Mouse (Mus musculus) liver, embryonic 15.5 days (tissue): ENCODE results near the gene Nfkb2. TPM values are rescaled to one million over a fixed set of nuclear protein-coding genes. Genes with fewer than 3 reads are reported as not detected.
A peak's percentile ranks its signal among the peaks of the same experiment; 100 is the strongest.

Source experiments
- ATAC-seq: fragments of 200-750 bp; cut with Nextera tagmentation; 2 replicates; pipeline ENCODE4 v1.8.0; 2017; ENCODE audit warnings: moderate number of reproducible peaks, mild to moderate bottlenecking, moderate library complexity; ENCODE audit not compliant: insufficient read depth
- H3K27ac ChIP-seq: fragments of 300-500 bp; sonication (generic); replicated peaks from 2 replicates; pipeline ENCODE4 v1.5.1; 2015; ENCODE audit warnings: mild to moderate bottlenecking, inconsistent platforms
- H3K27me3 ChIP-seq: fragments of 300-500 bp; sonication (generic); 2 replicates; pipeline ENCODE4 v1.6.1; 2015; ENCODE audit warnings: mild to moderate bottlenecking, inconsistent platforms
- H3K36me3 ChIP-seq: fragments of 300-500 bp; sonication (generic); replicated peaks from 2 replicates; pipeline ENCODE4 v1.6.1; 2015; ENCODE audit warnings: moderate library complexity, mild to moderate bottlenecking, inconsistent platforms
- H3K4me1 ChIP-seq: fragments of 300-500 bp; sonication (generic); replicated peaks from 2 replicates; pipeline ENCODE4 v1.6.1; 2015; ENCODE audit warnings: inconsistent platforms
- H3K4me2 ChIP-seq: fragments of 300-500 bp; sonication (generic); 2 replicates; pipeline ENCODE4 v1.6.1; 2015; ENCODE audit warnings: moderate library complexity, mild to moderate bottlenecking, inconsistent platforms
- H3K4me3 ChIP-seq: fragments of 300-500 bp; sonication (generic); replicated peaks from 2 replicates; pipeline ENCODE4 v1.5.1; 2015; ENCODE audit warnings: mild to moderate bottlenecking, inconsistent platforms
- H3K9ac ChIP-seq: fragments of 300-500 bp; sonication (generic); 2 replicates; pipeline ENCODE4 v1.6.1; 2015; ENCODE audit warnings: moderate library complexity, mild to moderate bottlenecking, inconsistent platforms
- H3K9me3 ChIP-seq: fragments of 300-500 bp; sonication (generic); replicated peaks from 2 replicates; pipeline ENCODE4 v1.6.1; 2016; ENCODE audit warnings: inconsistent platforms
- WGBS: fragments of 180-500 bp; shearing (Covaris S2); methylation state at CpG from one replicate; pipeline ENCODE4 v1.1.7; 2015; ENCODE audit warnings: mixed read lengths; ENCODE audit not compliant: insufficient replicate concordance; 5-methylcytosine and 5-hydroxymethylcytosine counted together
- polyA plus RNA-seq: library from polyadenylated mRNA; unstranded; fragments of >200 nt; fragmentation: Nextera tagmentation; extraction: Ambion mirVana; gene quantifications from 2 replicates; pipeline ENCODE4 v1.2.1, GENCODE M21; 2015

Nfkb2 gene
- polyA plus RNA-seq, 1 experiment from 2014 or later, result 4.2 TPM

DNA sequence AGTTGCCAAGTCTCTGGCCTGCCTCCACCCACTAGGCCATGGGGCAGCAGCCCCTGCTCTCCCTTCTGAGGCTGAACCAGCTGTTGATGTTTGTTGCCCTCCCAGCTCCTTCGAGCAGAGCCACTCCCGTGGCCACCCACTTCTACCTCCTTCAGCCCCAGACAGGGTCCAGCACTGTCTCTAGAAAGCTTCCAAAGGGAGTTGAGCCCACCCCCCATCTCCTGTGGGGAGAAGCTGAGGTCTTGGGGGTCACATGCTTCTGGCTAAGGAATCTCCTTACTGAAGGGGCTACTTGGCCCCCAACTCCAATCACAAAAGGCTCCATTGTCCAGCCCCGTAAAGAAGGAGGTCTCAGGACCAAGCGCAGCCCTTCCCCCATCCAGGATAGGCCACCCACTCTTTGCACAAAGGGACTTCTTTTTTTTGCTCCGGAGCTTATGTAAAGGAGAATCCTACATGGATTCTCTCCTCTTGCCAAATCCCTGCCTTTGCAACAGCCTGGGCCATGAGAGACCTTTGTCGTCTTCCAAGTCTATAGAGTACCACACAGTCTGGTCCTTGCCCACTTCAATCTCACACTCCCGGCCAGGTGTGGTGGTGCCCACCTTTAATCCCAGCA is 28.7 kb downstream of the Nfkb2 start:
- Histone ChIP-seq H3K27me3 (peaks cover 10% of the 10 kb centered on the region; the same call in 1 of the 2 replicates), H3K4me3 (no peak overlapping the region), H3K9me3 (no peaks in the 10 kb centered on the region), H3K36me3 (peaks cover 20% of the 10 kb centered on the region), H3K9ac (no peak overlapping the region), H3K4me1 (peaks cover 40% of the 10 kb centered on the region), H3K27ac (no peak overlapping the region), H3K4me2 (no peak overlapping the region)
- 74% methylated on average over 7 of the region's 7 CpGs for WGBS
- no peak for ATAC-seq

DNA sequence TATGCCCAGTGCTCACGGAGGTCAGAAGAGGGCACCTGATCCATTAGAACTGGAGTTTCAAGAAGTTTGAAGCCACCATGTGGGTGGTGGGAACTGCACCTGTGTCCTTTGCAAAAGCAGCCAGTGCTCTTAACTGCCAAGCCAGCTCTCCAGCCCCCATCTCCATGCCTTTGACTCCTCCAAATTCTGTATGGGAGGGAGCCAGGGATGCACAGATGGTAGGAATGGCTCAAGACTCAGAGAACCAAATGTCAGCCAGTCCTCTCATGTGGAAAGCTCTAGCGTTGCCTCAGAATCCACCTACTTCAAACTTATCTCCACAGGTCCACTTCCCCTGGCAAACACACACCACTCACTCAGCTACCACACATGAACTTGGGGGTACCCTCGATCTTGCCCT is 29.8 kb downstream of the Nfkb2 start:
- H3K27ac ChIP-seq, result no peak overlapping the region
- no peak overlapping the region for H3K4me3 ChIP-seq
- WGBS, result 70% methylated on average over 3 of the region's 3 CpGs
- H3K9ac ChIP-seq, result no peak overlapping the region
- H3K9me3 ChIP-seq, result no peaks in the 10 kb centered on the region
- no peak for ATAC-seq
- H3K4me2 ChIP-seq, result no peak overlapping the region
- H3K4me1 ChIP-seq, result peaks cover 40% of the 10 kb centered on the region
- H3K36me3 ChIP-seq, result peaks cover 20% of the 10 kb centered on the region
- H3K27me3 ChIP-seq, result peaks cover 6% of the 10 kb centered on the region; the same call in 1 of the 2 replicates

DNA sequence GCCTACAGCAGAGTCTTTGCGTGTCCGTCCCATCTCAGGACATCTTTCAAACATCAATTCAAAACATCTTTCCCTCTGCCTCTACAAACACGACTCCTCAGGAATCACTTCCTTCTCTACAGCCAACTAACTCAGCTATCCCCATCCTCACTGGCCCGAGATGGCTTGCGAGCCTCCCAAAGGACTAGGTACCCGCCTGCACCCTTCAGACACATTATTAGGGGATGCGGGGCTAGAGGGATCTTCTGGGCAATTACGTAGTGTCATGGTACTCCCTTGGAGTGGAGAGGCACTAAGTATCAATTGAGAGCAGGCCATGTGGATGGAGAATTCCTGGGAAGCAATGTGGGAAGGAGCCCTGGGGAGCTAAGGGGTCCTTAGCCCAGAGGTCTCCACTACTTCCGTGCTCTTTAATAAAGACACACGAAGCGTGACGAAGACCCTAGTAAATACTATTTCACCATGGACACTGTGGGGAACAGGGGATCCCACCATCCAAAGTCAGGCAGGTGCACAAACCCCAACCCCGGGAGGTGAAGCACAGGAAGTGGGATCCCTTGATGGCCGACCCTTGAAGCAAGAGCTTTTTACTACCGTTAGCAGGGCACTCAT is 33.7 kb downstream of the Nfkb2 start:
- Histone ChIP-seq H3K9ac (peak overlapping the region; percentile 70), H3K4me2 (peak overlapping the region; percentile 91), H3K36me3 (no peaks in the 10 kb centered on the region), H3K4me3 (peak overlapping the region; percentile 75), H3K9me3 (no peaks in the 10 kb centered on the region), H3K4me1 (peaks cover 50% of the 10 kb centered on the region), H3K27me3 (no peaks in the 10 kb centered on the region), H3K27ac (peak overlapping the region; percentile 76)
- 34% methylated on average over 15 of the region's 15 CpGs for WGBS
- ATAC-seq, result no peak

DNA sequence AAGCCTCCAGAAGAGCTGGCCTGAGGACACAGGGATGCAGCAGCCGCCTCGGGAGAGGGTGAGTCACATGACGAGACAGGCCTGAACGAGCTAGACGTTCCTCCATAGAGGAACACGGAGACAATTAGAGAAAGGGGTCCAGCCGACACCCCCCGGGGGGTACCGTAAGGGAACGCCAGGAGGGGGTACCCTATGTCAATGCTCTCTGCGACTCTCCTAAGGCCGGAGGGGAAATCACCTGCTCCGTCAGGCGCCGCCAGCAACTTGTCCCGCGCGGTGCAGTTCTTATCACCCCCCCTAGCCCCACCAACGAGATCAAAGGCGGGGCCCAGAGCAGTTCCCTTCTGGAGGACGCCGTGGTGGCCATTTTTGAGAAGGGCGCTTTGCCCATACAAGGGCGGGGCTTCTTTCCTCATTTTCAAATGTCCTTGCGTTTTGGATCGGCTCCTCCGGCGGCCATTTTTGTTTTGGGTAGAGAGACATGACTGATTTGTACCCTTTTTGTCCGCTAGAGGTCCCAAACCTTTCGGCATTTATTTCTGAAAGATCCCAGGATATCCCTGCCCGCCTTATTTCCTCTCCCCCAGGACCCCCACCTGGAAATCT is 34.3 kb downstream of the Nfkb2 start, which contains the start of gene Cuedc2:
Cuedc2 (minus strand) TSS at position 372 of the 606 bp plus-strand sequence.
- peak; percentile 82 for ATAC-seq
- Histone ChIP-seq H3K27ac (peak within 1 kb of the TSS; percentile 86), H3K36me3 (no peaks in the 10 kb centered on the region), H3K4me3 (peak within 1 kb of the TSS; percentile 75), H3K9ac (peak within 1 kb of the TSS; percentile 70), H3K9me3 (no peaks in the 10 kb centered on the region), H3K27me3 (no peaks in the 10 kb centered on the region; the same call in 1 of the 2 replicates), H3K4me2 (peak within 1 kb of the TSS; percentile 91), H3K4me1 (peaks cover 55% of the 10 kb centered on the region)
- under 1% methylated on average over 31 of the region's 31 CpGs for WGBS

DNA sequence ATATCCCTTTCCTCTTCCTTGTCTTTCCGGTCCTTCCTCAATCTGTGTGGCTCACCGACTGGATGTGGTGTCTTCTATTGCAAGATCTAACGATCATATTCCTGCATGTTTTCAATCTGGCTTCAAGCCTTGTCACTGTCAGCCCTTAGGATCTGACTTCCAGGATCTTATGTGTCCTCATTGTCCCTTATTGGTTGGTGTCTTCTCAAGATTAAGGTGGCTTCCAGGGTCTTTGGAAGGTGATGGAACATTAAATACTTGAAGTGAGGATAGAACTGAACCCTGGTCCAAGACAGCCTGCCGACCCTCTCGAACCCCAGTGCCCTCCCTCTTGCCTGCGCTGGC is 34.8 kb downstream of the Nfkb2 start:
- Histone ChIP-seq H3K9me3 (no peaks in the 10 kb centered on the region), H3K27ac (peak overlapping the region; percentile 86), H3K4me3 (peak overlapping the region; percentile 75), H3K4me1 (peaks cover 60% of the 10 kb centered on the region), H3K27me3 (peaks cover 4% of the 10 kb centered on the region; the same call in 1 of the 2 replicates), H3K9ac (peak overlapping the region; percentile 36), H3K36me3 (no peaks in the 10 kb centered on the region), H3K4me2 (peak overlapping the region; percentile 91)
- WGBS, result 14% methylated on average over 6 of the region's 6 CpGs
- ATAC-seq, result peak; percentile 22

DNA sequence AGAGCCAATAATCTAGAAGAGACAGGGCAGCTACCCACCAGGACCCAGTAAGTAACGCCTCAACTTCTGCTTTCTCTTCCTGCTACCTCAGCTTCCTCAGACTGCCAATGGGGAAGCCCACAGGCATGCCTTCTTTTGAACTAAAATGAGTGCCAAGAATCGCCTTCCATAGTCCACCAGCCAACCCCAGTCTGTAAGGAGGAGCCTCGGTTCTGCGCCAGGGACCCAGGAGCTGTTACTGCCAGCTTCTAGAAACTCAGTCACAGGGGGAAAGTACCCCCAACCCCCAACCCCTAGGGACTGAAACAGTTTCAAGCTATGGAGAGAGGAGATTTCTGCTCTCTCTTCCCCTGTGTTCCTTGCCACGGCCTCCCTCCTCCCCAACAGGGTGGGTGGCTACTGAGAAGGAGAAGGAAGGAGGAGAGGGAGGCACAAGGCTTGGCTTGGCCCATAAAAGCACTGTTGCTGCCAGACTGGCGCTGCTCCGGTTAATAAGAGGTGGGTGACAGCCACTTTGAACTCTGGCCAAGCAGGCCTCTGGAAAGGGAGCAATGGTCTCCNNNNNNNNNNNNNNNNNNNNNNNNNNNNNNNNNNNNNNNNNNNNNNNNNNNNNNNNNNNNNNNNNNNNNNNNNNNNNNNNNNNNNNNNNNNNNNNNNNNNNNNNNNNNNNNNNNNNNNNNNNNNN is 35.3 kb downstream of the Nfkb2 start:
- Histone ChIP-seq H3K4me1 (peaks cover 64% of the 10 kb centered on the region), H3K9ac (peak overlapping the region; percentile 36; the same call in 1 of the 2 replicates), H3K4me3 (peak overlapping the region; percentile 75), H3K9me3 (no peaks in the 10 kb centered on the region), H3K27me3 (peaks cover 4% of the 10 kb centered on the region; the same call in 1 of the 2 replicates), H3K27ac (peak overlapping the region; percentile 86), H3K4me2 (peak overlapping the region; percentile 91), H3K36me3 (no peaks in the 10 kb centered on the region)
- WGBS, result 39% methylated on average over 7 of the region's 7 CpGs
- peak; percentile 20; the same call in 1 of the 2 replicates for ATAC-seq

DNA sequence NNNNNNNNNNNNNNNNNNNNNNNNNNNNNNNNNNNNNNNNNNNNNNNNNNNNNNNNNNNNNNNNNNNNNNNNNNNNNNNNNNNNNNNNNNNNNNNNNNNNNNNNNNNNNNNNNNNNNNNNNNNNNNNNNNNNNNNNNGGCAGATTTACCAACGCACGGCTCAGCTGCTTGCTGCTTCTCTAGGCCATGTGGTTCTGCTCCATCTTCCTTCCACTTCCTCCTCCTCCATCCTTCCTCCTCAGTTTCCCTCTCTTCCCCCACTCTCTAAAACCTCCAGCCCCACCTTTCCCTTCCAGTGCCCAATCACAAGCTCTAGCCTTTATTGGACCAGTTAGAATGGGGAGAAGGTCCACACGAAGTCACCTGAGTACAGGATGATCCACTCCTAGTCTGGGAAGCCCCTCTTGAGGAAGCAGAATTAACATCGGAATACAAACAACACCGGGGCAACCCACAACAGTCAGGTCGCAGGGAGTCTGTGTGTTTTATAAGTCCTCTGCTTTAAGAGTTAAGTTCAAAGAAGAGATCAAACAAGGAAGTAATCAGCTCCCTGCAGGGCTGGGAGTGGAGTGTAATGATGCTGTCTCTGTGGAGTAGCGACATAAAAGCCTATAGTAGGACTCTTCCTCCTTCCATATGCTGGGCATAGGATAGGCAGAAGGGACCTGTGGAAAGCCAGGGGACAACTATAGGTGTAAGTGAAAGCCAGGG is 40.7 kb downstream of the Nfkb2 start:
- H3K27ac ChIP-seq, result no peak overlapping the region
- H3K36me3 ChIP-seq, result no peaks in the 10 kb centered on the region
- peaks cover 21% of the 10 kb centered on the region for H3K27me3 ChIP-seq
- no peak for ATAC-seq
- no peak overlapping the region for H3K4me2 ChIP-seq
- peaks cover 66% of the 10 kb centered on the region for H3K4me1 ChIP-seq
- no peaks in the 10 kb centered on the region for H3K9me3 ChIP-seq
- no peak overlapping the region for H3K9ac ChIP-seq
- H3K4me3 ChIP-seq, result no peak overlapping the region
- 29% methylated on average over 7 of the region's 7 CpGs for WGBS

DNA sequence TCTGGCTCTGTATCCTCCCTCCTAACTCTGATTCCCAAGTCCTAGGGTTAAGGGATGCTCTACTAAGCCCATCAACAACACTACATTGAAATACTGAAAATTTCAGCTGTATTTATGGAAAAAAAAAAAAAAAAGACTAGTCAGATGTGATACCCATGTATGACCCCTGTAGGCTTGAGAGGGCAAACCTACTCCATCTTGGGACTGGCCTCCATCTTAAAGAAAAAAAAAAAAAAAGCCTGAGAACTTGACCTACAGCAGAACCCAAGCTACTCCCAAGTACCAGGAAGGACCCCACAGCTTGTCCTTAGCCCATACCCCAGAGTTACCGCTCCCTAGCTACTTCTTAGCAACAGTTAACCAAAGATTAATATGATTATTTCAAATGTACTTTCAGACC is 43.0 kb downstream of the Nfkb2 start:
- H3K4me3 ChIP-seq, result no peak overlapping the region
- peaks cover 56% of the 10 kb centered on the region for H3K4me1 ChIP-seq
- no peaks in the 10 kb centered on the region for H3K9me3 ChIP-seq
- peaks cover 33% of the 10 kb centered on the region for H3K27me3 ChIP-seq
- H3K36me3 ChIP-seq, result no peaks in the 10 kb centered on the region
- H3K27ac ChIP-seq, result no peak overlapping the region
- H3K9ac ChIP-seq, result no peak overlapping the region
- H3K4me2 ChIP-seq, result no peak overlapping the region
- WGBS, result 86% methylated on average over 1 of the region's 1 CpGs
- no peak for ATAC-seq

DNA sequence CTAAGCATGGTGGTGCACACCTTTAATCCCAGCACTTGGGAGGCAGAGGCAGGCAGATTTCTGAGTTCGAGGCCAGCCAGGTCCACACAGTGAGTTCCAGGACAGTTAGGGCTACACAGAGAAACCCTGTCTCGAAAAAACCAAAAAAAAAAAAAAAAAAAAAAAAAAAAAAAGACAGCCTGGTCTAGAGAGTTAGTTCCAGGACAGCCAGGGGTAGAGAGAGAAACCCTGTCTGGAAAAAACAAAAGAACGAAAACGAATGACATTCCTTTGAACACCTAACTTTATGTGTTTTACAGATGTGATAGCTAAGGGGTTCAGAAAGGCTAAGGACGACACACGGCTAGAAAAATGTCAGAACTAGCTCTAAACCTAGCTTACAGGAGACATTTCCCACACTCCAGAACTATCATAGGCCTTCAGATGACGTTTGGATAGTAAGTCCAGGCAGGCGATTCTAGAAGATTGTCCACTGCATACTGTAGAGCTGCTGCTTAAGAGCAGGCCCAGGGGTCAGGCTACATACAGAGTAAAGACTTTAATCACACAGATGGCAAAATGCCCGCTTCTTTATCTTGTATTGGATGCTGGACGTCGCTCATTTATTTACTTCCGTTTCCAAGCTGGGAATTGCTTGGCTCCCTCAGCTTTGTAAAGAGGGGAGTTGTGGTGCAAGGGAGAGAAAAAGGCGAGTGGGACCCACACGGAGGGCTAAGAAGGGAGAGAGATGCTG is 44.0 kb downstream of the Nfkb2 start:
- peaks cover 59% of the 10 kb centered on the region for H3K4me1 ChIP-seq
- H3K36me3 ChIP-seq, result no peaks in the 10 kb centered on the region
- peak overlapping the region; percentile 68 for H3K27ac ChIP-seq
- peak overlapping the region; percentile 95 for H3K4me2 ChIP-seq
- H3K4me3 ChIP-seq, result peak overlapping the region; percentile 65
- H3K9me3 ChIP-seq, result no peaks in the 10 kb centered on the region
- peaks cover 33% of the 10 kb centered on the region for H3K27me3 ChIP-seq
- H3K9ac ChIP-seq, result peak overlapping the region; percentile 57
- WGBS, result 26% methylated on average over 14 of the region's 14 CpGs
- 0 out of 2 replicates have a peak, but pooled peaks have one; percentile 21 for ATAC-seq

DNA sequence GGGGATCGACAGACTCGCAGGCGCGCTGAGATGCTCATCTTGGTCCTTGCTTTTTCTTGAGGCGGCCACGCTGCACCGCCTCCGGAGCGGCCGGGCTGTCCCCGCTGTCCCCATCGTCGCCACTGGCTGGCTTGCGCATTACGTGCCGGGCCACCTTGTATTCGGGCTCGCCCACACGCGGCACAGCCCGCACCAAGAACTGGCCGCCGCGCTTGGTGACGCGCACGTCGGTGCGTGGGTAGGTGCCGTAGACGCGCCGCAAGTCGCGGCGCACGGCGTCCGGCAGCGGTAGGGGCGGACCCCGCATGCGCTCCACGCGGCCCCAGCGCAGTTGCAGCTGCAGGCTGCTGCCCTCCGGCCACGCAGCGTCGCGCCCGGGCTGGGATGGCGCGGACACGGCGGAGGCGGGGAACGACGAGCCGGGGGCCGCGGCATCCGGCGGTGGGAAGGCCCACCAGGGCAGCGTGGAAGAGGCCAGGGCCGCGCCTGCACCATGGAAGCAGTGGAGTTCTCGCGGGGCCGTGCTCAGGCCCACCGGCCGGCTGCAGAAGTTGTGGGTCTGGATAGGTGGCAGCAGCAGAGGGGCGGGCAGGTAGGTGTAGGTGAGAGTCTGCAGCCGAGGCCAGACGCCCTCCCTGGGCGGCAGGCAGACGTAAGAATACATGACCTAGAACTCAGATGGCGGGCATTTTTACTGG is 44.8 kb downstream of the Nfkb2 start:
- peaks cover 29% of the 10 kb centered on the region for H3K27me3 ChIP-seq
- H3K4me2 ChIP-seq, result peak overlapping the region; percentile 95
- peak overlapping the region; percentile 57 for H3K9ac ChIP-seq
- ATAC-seq, result peak; percentile 74
- H3K9me3 ChIP-seq, result no peaks in the 10 kb centered on the region
- peak overlapping the region; percentile 65 for H3K4me3 ChIP-seq
- WGBS, result under 1% methylated on average over 78 of the region's 78 CpGs
- H3K27ac ChIP-seq, result peak overlapping the region; percentile 68
- H3K4me1 ChIP-seq, result peaks cover 58% of the 10 kb centered on the region
- no peaks in the 10 kb centered on the region for H3K36me3 ChIP-seq
